Mouse (Mus musculus) monocyte, adult 2 months (primary cell): ENCODE measurements around the gene Slc6a20b.
"Not testable (repeated sequence)": the region's sequence is repeated elsewhere in the genome, so short reads cannot be mapped to it uniquely, and the experiment has no call there.

Experiments used
- DNase-seq, 2 experiments: peaks; one replicate each; pipeline ENCODE4 v3.0.0; 2022; ENCODE audit warnings: low spot score in 2 of 2, low read depth in 1 of 2

Slc6a20b gene

DNA sequence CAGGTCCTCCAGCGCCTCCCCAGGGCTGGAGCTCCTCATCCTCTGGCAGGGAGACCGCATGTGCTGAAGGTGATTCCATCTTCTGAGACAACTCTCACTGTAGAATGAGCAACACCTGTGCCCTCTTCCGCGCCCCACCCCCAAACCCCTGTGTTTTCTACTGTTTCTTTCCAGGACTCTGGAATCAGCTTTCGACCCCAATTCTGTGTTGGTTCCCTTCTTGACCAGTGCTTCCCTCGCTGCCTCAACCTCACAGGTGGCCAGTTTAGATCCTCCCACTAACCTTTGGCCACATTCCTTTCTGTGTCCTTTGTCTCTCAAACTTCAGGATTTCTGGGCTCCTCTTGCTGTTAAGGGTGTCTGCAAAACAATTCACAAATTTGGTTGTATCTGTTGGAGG lies at the start of gene Slc6a20b:
Gene Slc6a20b (minus strand): TSS at position 285 of the 400 bp plus-strand sequence.
- DNase-seq = no peak

DNA sequence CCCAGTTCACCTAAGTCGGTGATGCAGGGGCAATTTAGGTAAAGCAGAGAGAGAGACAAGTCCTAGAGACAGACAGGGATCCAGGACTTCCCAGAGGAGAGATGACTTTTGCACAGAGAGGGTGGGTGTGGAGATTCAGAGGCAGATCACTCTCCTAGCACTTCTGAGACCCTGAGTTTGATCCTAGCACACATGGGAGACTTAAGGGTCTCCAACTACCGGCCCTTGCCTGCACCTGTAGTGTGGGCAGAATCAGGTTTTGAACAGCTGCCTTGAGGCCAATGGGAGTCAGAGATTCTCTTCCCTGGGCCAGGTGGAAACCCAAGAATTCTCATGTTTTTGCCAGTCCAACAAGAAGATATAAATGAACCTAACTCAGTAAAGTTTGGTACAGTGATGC lies 46.8 kb upstream of the Slc6a20b start:
- no peak for DNase-seq

DNA sequence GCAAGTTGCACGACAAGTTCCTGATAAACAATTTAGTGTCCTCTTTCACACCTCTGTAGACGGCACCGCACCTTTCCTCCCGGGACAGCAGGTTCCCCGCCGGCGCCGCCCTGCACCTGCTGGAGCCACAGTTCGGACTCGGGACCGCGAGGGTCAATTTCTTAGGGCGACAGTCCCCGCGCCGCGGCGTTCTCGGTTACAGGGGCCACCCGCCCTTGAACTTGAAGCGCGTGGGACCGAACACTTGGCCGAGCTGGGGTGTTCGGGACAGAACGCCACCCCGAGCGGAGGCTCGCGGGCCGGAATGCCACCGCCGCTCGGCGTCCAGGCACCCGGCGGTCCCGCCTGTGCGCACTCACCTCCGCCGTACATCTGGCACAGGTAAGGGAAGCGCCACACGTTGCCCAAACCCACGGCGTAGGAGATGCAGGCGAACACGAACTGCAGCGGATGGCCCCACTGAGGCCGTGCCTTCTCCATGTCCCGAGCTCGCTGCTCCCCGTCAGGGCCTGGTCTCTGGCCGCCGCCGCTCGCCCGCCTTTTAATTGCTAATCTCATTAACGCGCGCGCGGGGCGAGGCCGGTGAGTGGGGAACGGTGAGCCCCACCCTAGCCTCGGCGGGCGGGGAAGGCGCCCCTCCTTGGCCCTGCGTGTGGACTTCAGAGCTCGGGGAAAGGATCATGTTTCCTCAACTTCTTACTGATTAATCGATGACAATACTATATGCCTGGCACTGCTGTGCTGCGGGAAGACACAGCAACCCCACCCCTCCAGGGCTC lies 46.2 kb upstream of the Slc6a20b start, which contains the start of the genes Ccr9 and Slc6a20a:
Gene Ccr9 (plus strand): TSS at position 113 of the 779 bp plus-strand sequence.
Gene Slc6a20a (minus strand): TSS at position 559 of the 779 bp plus-strand sequence.
- no peak for DNase-seq

DNA sequence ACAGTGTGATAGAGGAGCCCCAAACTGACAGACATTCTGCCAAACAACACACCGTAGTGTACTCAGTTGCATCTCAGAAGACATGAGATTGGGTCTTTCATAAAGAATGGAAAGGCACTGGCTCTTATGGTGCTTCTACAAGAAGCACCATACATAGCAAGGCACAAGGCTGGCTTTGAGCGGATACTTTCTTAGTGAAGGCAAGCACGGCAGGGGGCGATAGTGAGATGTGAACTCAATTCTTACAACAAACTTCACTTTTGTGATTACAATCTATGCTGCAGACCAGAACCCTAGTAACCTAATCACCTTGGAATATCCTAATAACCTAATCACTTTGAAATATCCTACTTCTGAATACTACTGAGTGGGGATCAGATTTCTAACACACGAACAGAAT lies 33.3 kb upstream of the Slc6a20b start:
- DNase-seq = no peak

DNA sequence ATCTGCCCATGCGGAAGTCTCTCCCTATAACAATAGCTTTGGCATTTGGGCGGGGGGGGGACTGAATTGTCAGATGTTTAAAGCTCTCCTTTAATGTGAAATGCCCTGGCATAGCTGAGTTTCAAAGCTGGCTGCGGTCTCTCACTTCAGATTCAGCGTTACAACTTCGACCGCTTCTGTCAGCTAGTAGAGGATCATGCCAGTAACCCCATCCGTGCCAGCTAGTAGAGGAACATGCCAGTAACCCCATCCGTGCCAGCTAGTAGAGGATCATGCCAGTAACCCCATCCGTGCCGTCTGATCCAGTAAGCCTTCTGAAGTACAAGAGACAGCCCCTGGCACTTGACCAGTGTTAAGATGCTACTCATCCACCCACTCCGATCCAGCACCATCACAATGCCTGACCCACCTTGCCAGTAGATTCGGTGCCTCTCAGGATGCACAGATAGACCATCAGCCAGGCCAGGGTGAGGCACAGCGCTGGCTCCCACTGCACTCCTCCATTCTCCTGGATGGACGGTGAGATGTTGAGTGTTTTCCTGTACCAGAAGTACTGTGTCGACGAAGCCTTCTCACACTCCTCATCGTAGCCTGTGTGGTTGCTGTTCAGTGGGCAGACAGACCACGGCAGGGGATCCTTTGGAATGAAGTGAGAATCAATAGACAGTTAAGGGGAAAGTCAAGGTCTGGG lies 27.8 kb upstream of the Slc6a20b start:
- not testable (repeated sequence) for DNase-seq

DNA sequence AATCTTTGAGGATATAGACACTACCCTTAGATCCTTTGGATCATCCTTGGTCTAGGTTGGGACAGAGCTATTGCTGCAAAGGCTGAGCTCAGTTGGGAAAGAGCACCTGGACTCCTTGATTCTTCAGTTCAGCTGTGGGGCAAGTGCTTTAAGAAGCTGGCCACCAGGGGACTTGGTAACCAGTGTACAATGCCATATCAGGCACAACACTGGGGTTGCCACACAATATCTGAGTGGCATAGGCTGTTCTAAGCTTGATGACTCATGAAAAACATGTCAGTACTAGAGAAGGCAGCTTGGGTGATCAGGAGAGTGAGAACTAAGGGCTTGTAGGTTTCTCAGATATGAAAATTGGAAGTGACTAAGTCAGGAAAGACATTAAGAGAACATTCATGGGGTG lies 26.6 kb upstream of the Slc6a20b start:
- no peak for DNase-seq

DNA sequence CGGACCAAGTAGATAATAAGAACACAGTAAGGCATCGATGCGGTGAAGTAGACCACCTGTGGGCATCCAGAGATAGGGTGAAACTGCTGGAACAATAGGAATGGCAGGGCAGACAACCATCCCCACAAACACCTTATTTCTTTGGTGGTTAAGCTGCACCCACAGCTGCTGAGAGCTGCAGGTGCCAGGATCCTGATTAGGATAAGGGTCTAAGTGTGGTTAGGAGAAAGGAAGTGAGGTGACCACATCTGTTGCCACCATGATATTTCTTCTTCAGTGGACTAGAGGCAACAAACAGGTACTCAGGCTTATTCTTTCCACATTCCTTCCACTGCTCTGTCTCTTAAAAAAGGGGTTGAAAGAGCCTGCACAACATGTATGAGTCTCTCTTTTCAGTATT lies 25.1 kb upstream of the Slc6a20b start:
- DNase-seq = no peak

DNA sequence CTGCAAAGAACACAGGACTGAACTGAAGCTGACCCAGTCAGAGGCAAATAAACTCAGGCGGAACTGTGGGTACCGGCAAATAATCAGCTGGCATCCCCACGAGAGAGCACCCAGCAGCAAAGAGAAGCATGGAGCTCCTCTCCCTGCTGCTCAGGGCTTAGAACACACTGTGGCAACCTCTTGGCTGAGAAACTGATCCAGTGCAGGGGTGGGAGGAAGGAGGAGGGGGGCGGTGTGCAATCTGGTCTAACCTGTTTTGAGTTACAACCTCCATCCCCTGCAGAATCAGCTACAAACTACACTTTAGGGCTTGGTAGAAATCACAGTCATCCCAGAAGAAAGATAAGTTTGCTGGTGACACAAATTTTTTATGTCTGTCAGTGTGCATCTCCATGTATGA lies 19.0 kb upstream of the Slc6a20b start:
- DNase-seq = no peak

DNA sequence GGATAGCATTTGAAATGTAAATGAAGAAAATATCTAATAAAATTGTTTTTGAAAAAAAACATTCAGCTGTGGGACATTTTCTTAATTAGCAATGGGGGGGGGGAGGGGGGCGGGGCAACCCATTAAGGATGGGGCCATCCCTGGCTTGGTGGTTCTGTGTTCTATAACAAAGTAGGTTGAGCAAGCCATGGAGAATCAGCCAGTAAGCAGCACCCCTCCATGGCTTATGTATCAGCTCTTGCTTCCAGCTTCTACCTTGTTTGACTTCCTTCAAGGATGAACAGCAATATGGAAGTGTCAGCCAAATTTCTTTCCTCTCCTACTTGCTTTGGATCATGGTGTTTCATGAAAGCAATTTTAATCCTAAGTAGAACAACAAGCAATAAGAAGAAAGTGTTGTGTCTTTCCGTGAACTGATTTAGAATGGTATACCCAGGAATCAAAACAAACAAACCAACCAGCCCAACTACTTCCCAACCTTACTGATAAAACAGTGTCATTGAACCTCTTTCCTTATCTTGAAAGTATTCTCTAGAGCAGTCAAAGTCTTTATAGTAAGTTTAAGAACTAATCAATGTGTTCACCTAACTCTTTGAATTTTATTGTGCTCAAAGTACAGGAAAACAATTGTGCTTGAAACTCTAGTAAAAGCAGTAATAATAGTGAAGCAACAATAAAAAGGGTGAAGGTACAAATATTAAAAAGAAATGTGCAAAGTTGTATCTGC lies 17.6 kb upstream of the Slc6a20b start:
- no peak for DNase-seq

DNA sequence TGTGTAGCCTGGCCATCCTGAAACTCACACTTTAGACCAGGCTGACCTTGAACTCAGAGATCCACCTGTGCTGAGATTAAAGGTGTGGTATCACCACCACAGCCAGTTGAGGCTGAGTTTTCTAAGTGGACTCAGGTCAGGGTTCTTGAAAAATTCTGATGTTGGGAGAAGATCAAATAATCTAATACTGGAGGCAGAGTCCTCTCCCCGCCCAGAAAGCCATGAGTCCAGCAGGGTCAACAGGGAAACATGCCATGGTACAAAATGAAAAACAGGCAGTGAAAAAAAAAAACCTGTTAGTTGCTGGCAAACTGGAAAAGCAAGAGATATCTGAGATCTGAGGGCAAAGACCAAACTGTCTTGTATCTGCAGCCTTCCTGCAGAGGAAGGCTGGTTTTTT lies 7.7 kb upstream of the Slc6a20b start:
- no peak for DNase-seq

DNA sequence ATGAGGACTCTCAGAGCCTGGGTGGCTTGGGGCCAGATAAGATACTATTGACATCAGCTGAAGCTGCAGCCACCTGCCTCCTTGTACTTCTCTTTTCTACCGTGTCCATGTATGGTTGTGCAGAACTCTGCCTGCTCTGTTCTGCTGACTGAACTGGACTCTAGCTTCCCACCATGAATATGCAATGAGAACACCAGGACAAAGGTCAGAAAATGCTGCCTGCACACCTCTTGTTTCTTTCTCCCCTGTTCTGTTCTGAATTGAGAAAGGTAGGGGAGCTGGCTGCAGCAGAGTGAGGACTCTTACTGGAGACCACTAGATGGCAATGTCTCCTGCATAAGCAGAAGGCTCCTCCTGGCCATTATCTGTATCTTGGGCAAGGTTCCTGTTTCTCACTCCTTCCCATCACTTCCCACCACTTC lies 6.3 kb upstream of the Slc6a20b start:
- DNase-seq = no peak

DNA sequence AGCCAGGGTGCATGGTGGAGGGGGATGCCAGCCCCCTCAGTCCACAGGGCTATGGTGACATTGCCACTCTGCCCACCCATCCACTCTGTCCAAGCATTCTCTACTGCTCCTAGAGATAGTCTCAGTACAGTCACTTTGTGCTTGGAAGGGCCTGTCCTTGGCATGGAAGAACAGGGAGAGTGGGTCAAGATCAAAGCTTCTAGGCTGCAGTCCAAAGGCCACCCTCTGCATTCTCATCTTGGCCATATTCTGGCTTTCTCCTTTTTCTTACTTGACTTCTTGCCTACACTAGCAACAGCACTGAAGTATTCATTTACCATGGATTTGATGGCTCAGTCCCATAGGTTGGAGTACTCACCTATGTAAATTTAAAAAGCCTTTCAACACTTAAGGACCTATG lies 5.9 kb upstream of the Slc6a20b start:
- no peak for DNase-seq

DNA sequence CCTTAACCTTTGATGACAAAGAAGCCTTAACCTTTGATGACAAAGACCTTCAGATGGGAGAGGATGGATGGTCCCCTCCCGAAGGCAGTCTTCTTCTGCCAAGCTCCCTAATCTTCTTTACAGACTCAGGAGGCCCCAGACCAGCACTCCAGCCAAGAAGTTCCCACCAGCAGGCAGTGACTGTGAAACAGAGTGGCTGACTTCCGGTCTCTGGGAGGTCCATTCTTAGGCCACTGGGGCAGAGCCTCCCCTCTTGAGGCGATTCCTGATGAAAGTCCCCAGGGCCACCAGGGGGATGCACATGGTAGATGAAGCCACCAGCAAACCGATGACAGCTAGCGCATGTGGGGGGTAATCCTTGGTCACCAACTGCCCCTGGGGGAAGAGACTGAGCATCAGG lies 4.4 kb upstream of the Slc6a20b start:
- no peak for DNase-seq

DNA sequence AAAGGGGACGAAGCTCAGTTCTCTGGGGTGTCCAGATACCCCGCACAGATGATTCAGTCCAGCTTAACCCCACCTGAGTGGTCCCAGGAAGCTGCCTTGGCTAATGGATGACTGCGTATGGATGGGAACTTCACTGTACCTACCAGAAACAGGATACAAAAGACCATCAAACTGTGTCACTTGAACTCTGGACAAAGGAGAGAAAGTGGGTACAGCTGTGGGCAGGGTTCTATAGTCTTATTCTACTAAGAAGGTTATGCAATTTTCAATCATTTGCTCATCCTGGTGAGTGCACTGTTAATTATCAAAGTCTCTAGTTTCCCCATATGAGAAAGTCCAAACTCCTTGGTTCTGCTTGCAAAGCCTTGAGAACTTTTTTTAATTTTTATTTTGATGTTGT lies 628 bp upstream of the Slc6a20b start:
- no peak for DNase-seq

DNA sequence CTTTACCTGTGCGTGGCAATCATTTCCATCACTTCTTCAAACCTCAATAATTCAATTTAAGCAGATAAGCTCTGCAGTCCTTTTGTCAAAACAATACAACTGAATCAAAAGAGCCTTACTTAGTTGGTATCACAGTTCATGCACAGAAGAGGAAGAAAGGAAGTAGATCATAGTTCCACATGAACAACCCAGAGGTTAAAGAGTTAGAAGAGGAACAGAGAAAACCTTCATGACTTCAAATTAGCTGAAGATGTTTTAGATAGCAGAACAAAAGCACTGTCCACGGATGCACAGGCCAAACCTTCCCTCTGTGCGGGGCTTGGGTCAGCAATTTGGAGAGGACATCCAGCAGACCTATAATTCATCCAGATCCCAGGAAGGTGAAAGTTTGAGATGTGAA lies 699 bp downstream of the Slc6a20b start:
- no peak for DNase-seq

DNA sequence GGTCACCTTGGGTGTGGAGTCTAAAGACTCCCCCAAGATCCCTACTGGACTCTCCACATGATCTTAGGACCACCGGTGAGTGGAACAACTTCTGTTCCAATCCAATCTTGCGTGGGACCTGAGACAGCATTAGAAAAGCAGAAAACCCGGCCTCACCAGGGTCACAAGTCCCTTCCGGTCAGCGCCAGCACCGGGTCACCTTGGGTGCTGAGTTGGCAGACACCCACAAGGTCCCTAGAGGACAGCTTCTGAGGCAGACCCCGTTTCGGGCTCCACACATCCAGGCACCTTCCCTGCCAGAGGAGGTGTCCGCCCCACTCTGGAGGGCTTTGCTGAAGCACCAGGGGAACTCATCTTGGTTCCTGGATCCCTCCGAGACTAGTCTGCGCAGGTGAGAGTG lies 6.5 kb downstream of the Slc6a20b start:
- DNase-seq = no peak

DNA sequence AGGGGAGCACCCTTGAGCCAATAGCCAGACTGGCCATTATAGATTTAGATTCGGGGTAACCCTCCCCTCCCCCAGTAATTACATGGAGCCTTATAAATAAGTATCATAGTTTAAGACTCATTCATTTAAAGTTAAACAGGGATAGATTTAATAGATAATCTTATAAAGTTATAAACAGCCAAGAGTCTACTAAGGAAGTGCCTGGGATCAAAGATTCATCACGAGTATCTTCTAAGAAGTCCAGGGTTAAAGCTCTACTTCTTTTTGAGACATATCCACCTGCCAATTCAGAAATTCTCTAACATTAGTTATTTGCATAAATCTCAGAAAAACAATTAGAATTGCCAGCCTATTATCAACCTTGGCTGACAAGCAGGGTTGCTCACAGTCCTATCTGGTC lies 7.6 kb downstream of the Slc6a20b start:
- no peak for DNase-seq

DNA sequence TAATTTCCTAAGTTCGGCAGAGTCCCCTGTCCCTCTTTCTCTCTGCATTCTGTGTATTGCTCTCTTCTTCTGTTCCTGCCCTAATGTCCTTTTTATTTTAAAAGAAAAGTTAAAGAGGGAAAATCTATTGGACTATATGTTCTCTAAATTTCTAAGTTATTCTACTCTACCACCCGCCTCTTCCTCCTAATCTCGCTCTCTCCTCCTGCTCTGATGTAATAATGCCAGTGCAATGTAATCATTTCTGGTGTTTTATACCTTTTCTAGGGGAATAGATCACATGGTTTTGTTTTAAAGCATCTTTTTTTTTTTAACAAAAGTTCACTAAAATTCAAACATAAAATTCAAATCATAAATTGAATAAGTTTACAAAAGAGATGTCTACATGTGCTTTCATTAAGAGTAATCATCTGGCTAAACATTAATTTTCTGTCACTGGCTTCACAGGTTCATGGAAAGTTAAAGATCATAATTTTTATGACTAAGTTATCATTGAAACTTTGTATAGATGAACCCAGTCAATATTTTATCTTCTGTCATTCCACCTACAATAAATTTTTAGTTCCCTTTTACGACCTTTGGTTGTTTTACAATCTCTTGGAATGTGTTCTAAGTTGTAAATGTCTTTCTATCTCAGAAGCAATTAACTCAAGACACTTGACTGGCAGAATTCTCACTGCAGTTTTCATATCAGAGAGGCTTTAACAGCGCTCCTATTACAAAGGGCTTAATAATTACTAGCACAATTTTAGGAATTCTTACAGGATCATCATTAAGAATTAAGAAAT lies 11.9 kb downstream of the Slc6a20b start:
- no peak for DNase-seq

DNA sequence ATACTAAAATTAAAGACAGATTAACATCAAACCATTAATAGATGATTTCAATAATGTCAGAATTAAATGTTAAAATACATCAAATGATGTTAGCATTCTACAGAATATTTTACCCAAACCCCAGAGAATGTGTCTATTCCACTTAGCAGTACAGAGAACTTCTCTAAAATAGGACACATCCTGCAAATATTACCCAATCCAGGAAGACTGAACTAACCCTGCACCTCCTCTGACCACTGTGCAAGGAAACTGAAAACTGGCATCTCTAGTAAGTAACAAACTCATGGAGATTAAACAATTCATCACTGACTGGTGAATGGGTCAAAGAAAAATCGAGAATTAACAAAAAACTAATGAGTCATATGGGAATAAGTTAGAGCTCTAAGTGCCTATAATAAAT lies 30.8 kb downstream of the Slc6a20b start:
- DNase-seq = no peak

DNA sequence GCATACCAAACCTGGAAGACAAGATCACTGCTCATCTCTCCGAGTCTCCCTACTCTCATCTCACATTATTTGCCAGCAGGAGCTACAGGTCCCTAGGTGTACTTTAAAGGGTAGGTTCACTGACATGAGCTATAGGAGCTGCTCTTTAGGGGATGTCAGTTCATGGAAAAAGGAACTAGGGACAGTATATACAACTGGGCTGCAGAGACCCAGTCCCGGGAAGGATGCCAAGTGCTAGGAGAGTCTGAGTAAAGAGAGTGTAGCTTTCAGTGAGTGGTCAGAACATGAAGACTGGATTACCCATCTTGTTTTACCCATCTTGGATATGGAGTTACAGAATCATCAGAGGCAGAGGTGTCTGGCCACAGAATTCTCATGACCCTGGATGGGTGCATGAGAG lies 35.0 kb downstream of the Slc6a20b start:
- DNase-seq = no peak

DNA sequence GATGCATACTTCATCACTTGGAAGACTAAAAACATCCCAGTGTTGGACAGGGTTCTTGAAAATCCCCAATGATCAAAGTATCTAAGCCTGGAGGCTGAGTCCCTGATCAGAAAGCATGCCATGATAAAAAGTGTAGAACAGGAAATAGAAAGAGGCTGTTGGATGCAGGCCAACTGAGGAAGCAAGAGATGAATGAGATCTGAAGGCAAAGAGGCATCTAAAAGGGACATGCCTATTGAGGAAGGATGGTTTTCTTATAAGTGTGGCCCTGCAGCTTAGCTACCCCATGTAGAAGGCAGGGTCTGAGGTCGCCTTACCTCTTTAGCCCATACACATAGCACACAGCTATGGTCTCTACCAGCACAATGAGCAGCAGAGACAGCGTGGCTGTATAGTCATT lies 35.5 kb downstream of the Slc6a20b start:
- DNase-seq = no peak
